Mouse (Mus musculus): Measurements from ENCODE around the gene Gjb4.

- TF ChIP-seq MAX (IDR thresholded peaks at IDR 0.05) (no peak), CTCF (IDR thresholded peaks at IDR 0.05; ENCODE audit: control insufficient read depth, insufficient read depth, insufficient read length) (no peak)
Measured at GRCm38 (mm10) chr4:127365433-127365832, 11.6 kb upstream of the Gjb4 start.
